Mouse (Mus musculus): ENCODE measurements around the gene Ccdc106. TPM values are rescaled to one million over a fixed set of nuclear protein-coding genes. Genes with fewer than 3 reads are reported as not detected.
"Not testable (repeated sequence)": the region's sequence is repeated elsewhere in the genome, so short reads cannot be mapped to it uniquely, and the experiment has no call there.

The Ccdc106 gene
- polyA plus RNA-seq, 1 experiment from 2014 or later = 40.0 TPM

DNA sequence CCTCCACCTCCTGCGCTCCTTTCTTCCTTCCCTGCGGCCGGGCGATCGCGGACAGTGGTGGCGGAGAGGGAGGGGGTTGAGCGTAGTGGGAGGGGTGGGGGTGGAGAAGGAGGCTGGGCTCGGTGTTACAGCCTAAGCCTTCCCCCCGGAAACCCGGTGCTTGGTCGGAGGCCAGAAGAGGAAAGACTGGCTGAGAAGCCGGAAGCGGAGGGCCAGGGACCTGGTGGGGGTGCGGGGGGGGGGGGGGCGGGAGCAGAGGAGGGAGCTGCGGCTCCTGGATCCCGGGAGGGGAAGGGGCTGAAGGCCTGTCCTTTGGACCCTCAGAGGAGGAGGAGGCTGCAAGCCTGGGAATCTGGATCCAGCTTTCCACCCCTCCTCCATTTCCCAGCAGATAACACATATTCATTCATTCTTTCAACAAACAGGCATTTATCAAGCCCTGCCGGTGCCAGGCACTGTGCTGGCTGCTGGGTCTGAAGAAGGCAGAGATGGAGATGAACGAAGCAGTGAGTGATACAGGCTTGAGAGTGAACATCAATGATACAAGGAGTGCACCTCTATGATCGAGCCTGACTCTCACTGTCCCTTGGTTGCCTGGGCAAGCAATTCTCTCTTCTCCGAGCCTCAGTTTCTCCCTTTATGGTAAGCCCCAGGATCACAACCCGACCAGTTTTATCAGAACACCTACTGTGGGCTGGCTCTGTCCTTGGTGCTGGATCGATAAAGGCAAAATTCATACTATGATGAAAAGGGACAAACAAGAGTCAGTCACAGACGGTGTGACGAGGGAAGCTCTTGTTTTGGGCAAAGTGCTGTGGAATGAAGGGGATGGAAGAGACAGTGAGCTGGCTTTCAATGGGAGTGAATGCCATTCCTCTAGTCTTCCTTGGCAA lies 24.1 kb upstream of the Ccdc106 start, which contains the start of gene Zfp579:
Gene Zfp579 (minus strand): TSS at position 156 of the 893 bp plus-strand sequence.
- Histone ChIP-seq H3K27ac (replicated peaks) (peak within 1 kb of the TSS; percentile 85), H3K36me3 (peaks cover 32% of the 10 kb centered on the region), H3K27me3 (peaks cover 13% of the 10 kb centered on the region), H3K4me1 (replicated peaks) (peaks cover 40% of the 10 kb centered on the region), H3K9me3 (no peaks in the 10 kb centered on the region), H3K9ac (peak within 1 kb of the TSS; percentile 95), H3K4me2 (peak within 1 kb of the TSS; percentile 68), H3K4me3 (peak within 1 kb of the TSS; percentile 75)
- 6% methylated on average over 23 of the region's 26 CpGs for WGBS
- ATAC-seq (ENCODE audit: low read depth) = peak; percentile 86

DNA sequence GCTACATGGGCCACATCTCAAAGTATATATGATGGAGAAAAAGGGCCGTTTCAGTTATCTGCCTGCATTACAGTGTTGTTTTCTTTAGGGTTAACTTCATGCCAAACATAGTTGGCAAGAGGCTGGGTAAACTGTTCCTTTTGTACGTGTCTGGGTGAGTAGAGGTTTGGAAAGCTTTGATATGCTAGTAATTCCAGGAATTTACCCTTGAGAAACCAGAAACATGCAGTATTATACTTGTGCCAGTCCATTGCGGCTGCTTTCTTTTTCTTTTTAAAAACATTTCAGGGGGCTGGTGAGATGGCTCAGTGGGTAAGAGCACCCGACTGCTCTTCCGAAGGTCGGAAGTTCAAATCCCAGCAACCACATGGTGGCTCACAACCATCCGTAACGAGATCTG lies 23.4 kb upstream of the Ccdc106 start:
- WGBS = 72% methylated on average over 8 of the region's 8 CpGs
- peak overlapping the region; percentile 85 for H3K27ac ChIP-seq (replicated peaks)
- ATAC-seq (ENCODE audit: low read depth) = no peak
- H3K4me3 ChIP-seq = peak overlapping the region; percentile 75
- H3K9me3 ChIP-seq = no peaks in the 10 kb centered on the region
- H3K4me2 ChIP-seq = peak overlapping the region; percentile 68
- peaks cover 25% of the 10 kb centered on the region for H3K36me3 ChIP-seq
- H3K4me1 ChIP-seq (replicated peaks) = peaks cover 40% of the 10 kb centered on the region
- H3K9ac ChIP-seq = peak overlapping the region; percentile 95
- H3K27me3 ChIP-seq = peaks cover 13% of the 10 kb centered on the region

DNA sequence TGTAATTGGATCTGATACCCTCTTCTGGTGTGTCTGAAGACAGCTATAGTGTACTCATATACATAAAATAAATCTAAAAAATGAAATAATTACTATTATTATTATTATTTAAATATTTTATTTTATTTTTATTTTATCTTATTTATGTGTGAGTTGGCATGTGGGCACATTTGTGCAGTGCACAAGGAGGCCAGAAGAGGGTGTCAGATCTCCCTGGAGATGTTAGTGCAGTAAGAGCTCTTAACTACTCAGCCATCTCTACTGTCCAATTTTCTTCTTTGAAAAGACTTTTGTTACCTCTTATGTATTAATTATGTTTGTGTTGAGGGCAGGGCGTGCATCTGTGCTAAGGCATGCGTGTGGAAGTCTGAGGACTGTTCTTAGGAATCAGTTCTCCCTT lies 20.5 kb upstream of the Ccdc106 start:
- Histone ChIP-seq H3K4me1 (replicated peaks) (peaks cover 13% of the 10 kb centered on the region), H3K27ac (replicated peaks) (no peak overlapping the region), H3K4me2 (no peak overlapping the region), H3K9ac (no peak overlapping the region), H3K9me3 (no peaks in the 10 kb centered on the region), H3K36me3 (no peaks in the 10 kb centered on the region), H3K27me3 (no peaks in the 10 kb centered on the region), H3K4me3 (no peak overlapping the region)
- no peak for ATAC-seq (ENCODE audit: low read depth)
- WGBS = 64% methylated on average over 2 of the region's 2 CpGs

DNA sequence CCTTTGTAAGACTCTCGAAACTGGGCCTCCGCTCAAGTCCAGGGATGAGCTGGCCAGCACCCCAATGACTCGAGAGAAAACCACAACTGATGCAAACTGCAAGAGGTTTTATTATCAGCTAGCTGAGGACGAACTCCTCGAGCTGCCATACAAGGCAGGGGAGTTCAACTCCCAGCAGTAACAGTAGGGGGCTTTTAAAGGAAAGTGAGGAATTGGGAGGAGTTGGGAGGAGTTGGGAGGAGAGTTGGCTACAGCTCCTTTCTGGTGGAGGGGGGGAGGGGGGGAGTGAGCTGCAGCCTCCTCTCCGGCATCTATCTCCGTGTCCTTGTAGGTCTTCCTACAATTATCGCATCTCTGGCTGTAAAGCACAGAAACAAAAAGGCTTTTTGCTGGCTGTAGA lies 17.5 kb upstream of the Ccdc106 start:
- H3K4me1 ChIP-seq (replicated peaks); H3K4me3 ChIP-seq; H3K27me3 ChIP-seq; H3K4me2 ChIP-seq; H3K27ac ChIP-seq (replicated peaks); H3K9me3 ChIP-seq; ATAC-seq (ENCODE audit: low read depth); H3K9ac ChIP-seq: not testable (repeated sequence)
- H3K36me3 ChIP-seq = peaks cover 19% of the 10 kb centered on the region
- WGBS = 60% methylated on average over 8 of the region's 8 CpGs

DNA sequence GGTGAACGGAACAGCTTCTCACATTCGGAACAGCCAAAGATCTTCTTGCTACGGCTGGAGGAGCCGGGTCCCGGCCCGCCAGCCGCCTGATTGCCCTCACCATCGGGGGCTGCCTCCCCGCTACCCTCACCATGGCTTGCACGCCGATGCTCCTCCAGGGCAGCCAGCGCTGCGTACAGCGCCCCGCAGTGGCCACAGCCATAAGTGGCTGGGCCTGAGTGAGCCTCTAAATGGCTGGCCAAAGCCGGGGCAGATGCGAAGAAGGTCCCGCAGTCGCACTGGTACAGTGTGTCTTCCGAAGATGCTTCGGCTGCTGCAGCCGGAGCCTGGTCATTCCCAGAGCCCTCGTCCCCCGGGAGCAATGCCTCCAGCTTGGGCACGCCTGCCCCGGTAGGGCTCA lies 12.1 kb upstream of the Ccdc106 start:
- WGBS = 94% methylated on average over 26 of the region's 26 CpGs
- no peak overlapping the region for H3K27ac ChIP-seq (replicated peaks)
- no peak for ATAC-seq (ENCODE audit: low read depth)

DNA sequence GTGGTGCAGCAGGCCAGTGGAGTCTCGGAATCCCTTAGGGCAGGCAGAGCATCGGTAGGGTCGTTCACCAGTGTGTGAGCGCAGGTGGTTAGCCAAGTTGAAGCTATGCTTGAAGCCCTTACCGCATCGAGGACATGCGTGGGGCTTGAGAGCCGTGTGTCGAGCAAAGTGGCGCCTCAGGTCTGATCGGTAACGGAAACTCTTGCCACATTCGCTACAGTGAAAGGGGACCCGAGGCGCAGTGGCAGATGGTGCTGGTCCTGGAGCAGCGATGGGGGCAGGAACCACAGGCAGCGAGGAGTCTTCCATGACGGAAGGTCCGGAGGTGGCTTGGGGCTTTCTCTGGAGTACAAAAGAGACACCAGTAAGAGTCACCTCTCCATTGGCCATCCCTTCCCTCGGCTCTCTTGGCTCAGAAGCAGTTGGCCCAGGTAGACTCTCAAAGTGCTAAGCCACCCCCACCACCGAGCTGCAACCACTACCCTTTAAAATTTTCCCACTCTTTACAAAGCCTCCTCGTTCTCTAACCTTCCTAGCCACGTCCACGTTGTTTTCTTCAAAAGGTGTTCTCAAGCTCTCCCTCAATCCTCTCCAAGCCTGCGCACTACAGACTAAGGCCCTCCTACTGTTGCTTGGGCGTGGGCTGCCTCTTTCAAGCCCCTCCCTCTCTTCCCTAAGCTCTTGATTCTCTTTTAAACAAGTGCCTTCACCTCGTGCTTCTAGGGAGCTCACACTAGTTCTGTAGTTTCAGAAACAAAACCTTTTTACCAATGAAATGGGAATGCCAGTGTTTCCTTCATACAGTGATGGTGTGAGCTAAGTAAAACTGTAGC lies 7.5 kb upstream of the Ccdc106 start:
- 92% methylated on average over 27 of the region's 27 CpGs for WGBS
- ATAC-seq (ENCODE audit: low read depth) = no peak
- Histone ChIP-seq H3K36me3 (peaks cover 51% of the 10 kb centered on the region), H3K27me3 (no peaks in the 10 kb centered on the region), H3K4me1 (replicated peaks) (peaks cover 11% of the 10 kb centered on the region), H3K4me2 (peak overlapping the region; percentile 58), H3K27ac (replicated peaks) (no peak overlapping the region), H3K9ac (no peak overlapping the region), H3K9me3 (no peaks in the 10 kb centered on the region), H3K4me3 (peak overlapping the region; percentile 71)

More for the DNA sequence above, 12.1 kb upstream of the Ccdc106 start:
- H3K4me2 ChIP-seq = no peak overlapping the region
- no peaks in the 10 kb centered on the region for H3K9me3 ChIP-seq
- no peak overlapping the region for H3K4me3 ChIP-seq
- H3K9ac ChIP-seq = no peak overlapping the region
- H3K36me3 ChIP-seq = peaks cover 70% of the 10 kb centered on the region
- H3K27me3 ChIP-seq = no peaks in the 10 kb centered on the region
- peaks cover 2% of the 10 kb centered on the region; the same call in 1 of the 2 replicates for H3K4me1 ChIP-seq (replicated peaks)

DNA sequence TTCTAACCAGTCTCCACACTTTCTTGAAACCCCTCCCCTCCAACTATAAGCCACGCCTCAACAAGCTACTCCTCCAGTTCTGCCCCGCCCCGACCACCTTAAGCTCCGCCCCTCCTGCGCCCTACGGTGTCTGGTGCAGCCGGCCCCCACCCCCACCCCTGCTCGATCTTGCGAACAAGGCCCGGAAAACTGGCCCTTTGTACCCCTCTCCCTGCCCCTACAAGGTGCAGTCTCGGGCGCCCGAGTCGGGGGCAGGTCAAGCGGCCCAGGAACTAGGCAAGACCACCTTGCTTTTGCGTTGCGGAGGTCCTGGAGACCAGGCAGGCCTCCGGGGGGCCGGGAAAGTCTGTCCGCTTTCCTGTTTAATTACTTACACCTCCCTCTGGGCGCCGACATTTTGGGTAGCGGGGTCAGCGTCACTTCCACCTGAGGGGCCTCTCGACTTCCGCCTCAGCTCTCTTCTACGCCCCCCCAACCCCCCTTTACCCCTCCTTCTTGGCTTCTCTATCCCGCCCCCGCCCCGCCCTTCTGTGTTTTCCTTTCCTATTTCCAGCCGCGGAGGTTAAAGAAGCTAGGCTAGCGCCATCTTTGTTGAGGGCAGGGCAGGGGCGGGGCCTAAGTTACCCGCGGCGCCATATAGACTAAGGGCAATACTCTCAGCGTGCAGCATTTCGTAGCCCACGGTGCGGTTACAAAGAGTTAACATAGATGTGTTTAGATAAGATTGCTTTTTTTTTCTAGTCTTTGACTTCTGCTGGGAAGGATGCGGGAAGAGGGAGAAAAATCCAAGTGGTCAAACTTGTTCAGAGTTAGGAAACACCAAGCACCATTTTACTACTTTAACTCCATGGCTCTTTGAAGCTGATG lies 5.9 kb upstream of the Ccdc106 start, which contains the start of the genes Zfp524 and Fiz1:
Gene Zfp524 (plus strand): TSS at position 165 of the 867 bp plus-strand sequence.
Gene Fiz1 (minus strand): TSS at position 447 of the 867 bp plus-strand sequence.
- Histone ChIP-seq H3K27ac (replicated peaks) (peak within 1 kb of the TSS; percentile 97), H3K4me2 (peak within 1 kb of the TSS; percentile 58), H3K4me1 (replicated peaks) (peaks cover 19% of the 10 kb centered on the region), H3K9me3 (no peaks in the 10 kb centered on the region), H3K9ac (peak within 1 kb of the TSS; percentile 83), H3K27me3 (no peaks in the 10 kb centered on the region), H3K36me3 (peaks cover 35% of the 10 kb centered on the region), H3K4me3 (peak within 1 kb of the TSS; percentile 71)
- WGBS = 0% methylated on average over 42 of the region's 42 CpGs
- peak; percentile 85 for ATAC-seq (ENCODE audit: low read depth)

DNA sequence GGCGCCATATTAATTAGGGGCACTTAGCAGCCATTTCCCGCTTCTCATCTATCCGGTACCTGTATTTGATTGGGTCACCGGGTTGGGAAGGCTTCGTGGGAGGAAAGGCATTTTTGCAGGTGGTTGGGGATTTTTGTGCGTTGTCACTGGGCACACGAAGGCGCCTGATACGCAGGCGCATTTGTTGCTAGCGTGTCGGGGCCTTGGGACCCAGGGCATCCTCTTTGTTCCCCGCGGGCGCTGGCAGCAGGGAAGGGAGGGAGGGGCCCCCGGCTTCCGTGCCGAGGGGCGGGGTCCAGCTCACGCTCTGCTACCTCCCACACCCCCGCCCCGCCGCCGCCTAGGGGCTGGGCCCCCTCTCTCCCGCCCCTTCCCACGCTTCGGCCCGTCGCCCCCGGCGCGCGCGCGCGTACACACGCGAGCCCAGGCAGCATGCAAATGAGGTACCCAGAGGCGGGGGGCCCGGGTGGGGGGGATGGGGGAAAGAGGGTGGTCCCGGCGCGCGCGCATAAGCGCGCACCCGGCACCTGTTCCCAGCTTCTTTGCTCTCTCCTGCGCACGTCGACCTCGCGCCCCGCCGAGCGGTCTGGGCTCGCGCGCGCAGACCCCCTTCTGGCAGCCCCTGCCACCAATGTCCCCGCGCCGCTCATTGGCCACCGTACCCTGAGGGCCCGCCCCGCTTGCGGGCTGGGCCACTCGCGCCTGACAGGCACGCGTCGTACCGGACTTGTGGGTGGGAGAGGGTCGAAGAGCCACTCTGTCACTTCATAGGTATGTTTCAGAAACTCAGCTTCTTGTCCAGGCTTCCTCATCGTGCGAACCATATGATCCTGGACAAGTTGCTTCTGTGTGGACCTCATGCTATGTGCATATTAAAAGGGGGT lies 5.0 kb upstream of the Ccdc106 start, which contains the start of gene Gm44973:
Gene Gm44973 (plus strand): TSS at position 379 of the 884 bp plus-strand sequence.
- under 1% methylated on average over 60 of the region's 76 CpGs for whole genome bisulfite sequencing
- H3K27me3 ChIP-seq = no peaks in the 10 kb centered on the region
- ATAC-seq (ENCODE audit: low read depth) = peak; percentile 74

DNA sequence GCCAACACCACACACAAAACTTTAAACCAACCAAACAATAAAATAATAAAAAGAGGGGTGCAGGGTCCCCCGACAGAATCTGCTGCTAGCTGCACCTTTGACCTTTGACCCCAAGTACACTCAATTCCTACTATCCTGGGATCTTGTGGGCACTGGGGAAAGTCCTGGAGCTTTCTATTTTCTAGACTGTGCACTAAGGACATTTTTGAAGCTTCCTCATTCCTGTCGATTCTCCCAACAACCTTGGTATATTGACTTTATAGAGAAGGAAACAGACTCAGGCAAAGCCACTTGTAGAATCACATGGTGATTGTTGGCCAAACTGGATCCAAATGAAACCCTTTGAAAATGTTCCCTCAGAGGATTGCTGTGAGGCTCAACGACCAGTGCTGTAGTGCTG lies 4.3 kb upstream of the Ccdc106 start:
- no peaks in the 10 kb centered on the region for H3K27me3 ChIP-seq
- H3K4me1 ChIP-seq (replicated peaks) = peaks cover 24% of the 10 kb centered on the region
- peaks cover 20% of the 10 kb centered on the region for H3K36me3 ChIP-seq
- no peak for ATAC-seq (ENCODE audit: low read depth)
- H3K4me2 ChIP-seq = peak overlapping the region; percentile 58
- peak overlapping the region; percentile 83 for H3K9ac ChIP-seq
- H3K9me3 ChIP-seq = no peaks in the 10 kb centered on the region
- peak overlapping the region; percentile 71 for H3K4me3 ChIP-seq
- WGBS = 61% methylated on average over 3 of the region's 3 CpGs
- H3K27ac ChIP-seq (replicated peaks) = peak overlapping the region; percentile 97

More for the DNA sequence above, 5.0 kb upstream of the Ccdc106 start, which contains the start of gene Gm44973:
- peak within 1 kb of the TSS; percentile 83 for H3K9ac ChIP-seq
- H3K36me3 ChIP-seq = peaks cover 27% of the 10 kb centered on the region
- H3K9me3 ChIP-seq = no peaks in the 10 kb centered on the region
- H3K4me3 ChIP-seq = peak within 1 kb of the TSS; percentile 71
- H3K4me1 ChIP-seq (replicated peaks) = peaks cover 22% of the 10 kb centered on the region
- peak within 1 kb of the TSS; percentile 58 for H3K4me2 ChIP-seq
- peak within 1 kb of the TSS; percentile 97 for H3K27ac ChIP-seq (replicated peaks)

DNA sequence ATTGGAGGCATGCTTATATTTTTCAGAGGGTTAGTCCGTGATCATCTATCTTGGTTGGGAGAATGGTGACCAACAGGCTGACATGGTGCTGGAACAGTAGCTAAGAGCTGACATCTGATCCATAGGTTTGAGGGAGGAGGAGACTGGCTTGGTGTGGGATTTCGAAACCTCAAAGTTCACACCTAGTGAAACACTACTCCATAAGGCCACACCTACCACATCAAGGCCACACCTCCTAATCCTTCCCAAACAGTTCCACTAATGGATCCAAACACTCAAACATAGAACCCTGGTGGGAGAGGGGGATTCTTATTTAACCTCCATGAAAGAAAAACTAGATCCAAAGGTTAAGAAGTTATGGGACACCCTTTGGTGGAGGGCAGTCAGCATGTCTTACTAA lies 3.4 kb upstream of the Ccdc106 start:
- no peaks in the 10 kb centered on the region for H3K27me3 ChIP-seq
- H3K27ac ChIP-seq (replicated peaks) = no peak overlapping the region
- H3K36me3 ChIP-seq = peaks cover 14% of the 10 kb centered on the region
- H3K4me1 ChIP-seq (replicated peaks) = peaks cover 33% of the 10 kb centered on the region
- 94% methylated on average over 2 of the region's 2 CpGs for WGBS
- no peak overlapping the region for H3K4me3 ChIP-seq
- no peak overlapping the region for H3K4me2 ChIP-seq
- no peak for ATAC-seq (ENCODE audit: low read depth)
- H3K9ac ChIP-seq = no peak overlapping the region
- no peaks in the 10 kb centered on the region for H3K9me3 ChIP-seq

Data from neural tube, embryonic 13.5 days (tissue).